Mouse (Mus musculus): ENCODE measurements around the gene Slc8a1. TPM values are rescaled to one million over a fixed set of nuclear protein-coding genes. Genes with fewer than 3 reads are reported as not detected.

Gene Slc8a1
- polyA plus RNA-seq, 1 experiment from 2014 or later = 4.0 TPM

- Histone ChIP-seq H3K9ac (replicated peaks; ENCODE audit: low read depth) (no peak overlapping the region), H3K4me1 (ENCODE audit: insufficient read depth, low read depth, low read length) (no peaks in the 10 kb centered on the region), H3K27me3 (replicated peaks; ENCODE audit: insufficient read depth, low read length) (no peaks in the 10 kb centered on the region), H3K4me3 (ENCODE audit: low read depth, low read length) (no peak overlapping the region), H3K9me3 (ENCODE audit: low read length) (no peaks in the 10 kb centered on the region), H3K27ac (ENCODE audit: low read length) (no peak overlapping the region), H3K36me3 (ENCODE audit: insufficient read depth, low read length) (no peaks in the 10 kb centered on the region), H3K4me2 (replicated peaks; ENCODE audit: low read depth, low read length) (no peak overlapping the region)
- WGBS = 97% methylated on average over 4 of the region's 4 CpGs
- TF ChIP-seq CTCF (IDR thresholded peaks at IDR 0.05) (no peak), EP300 (IDR thresholded peaks at IDR 0.05) (no peak)
- DNase-seq (ENCODE audit: low spot score) (no peak), ATAC-seq (no peak)
These were observed 354.7 kb downstream of the Slc8a1 start for GRCm38 (mm10) chr17:81383461-81383860.

GRCm38 (mm10) chr17:81378436-81378835 lies 359.7 kb downstream of the Slc8a1 start:
- no peaks in the 10 kb centered on the region for H3K4me1 ChIP-seq (ENCODE audit: insufficient read depth, low read depth, low read length)
- ATAC-seq (peak; percentile 41), DNase-seq (ENCODE audit: low spot score) (peak; percentile 82)
- no peak overlapping the region for H3K9ac ChIP-seq (replicated peaks; ENCODE audit: low read depth)
- H3K27me3 ChIP-seq (replicated peaks; ENCODE audit: insufficient read depth, low read length) = no peaks in the 10 kb centered on the region
- H3K36me3 ChIP-seq (ENCODE audit: insufficient read depth, low read length) = no peaks in the 10 kb centered on the region
- H3K4me2 ChIP-seq (replicated peaks; ENCODE audit: low read depth, low read length) = no peak overlapping the region
- WGBS = 61% methylated on average over 7 of the region's 7 CpGs
- TF ChIP-seq EP300 (IDR thresholded peaks at IDR 0.05) = peak; percentile 46
- TF ChIP-seq CTCF (IDR thresholded peaks at IDR 0.05) = no peak
- no peak overlapping the region for H3K4me3 ChIP-seq (ENCODE audit: low read depth, low read length)
- peak overlapping the region; percentile 58; the same call in 1 of the 2 replicates for H3K27ac ChIP-seq (ENCODE audit: low read length)
- H3K9me3 ChIP-seq (ENCODE audit: low read length) = no peaks in the 10 kb centered on the region

- Histone ChIP-seq H3K27me3 (replicated peaks; ENCODE audit: insufficient read depth, low read length) (no peaks in the 10 kb centered on the region), H3K9ac (replicated peaks; ENCODE audit: low read depth) (no peak overlapping the region), H3K4me3 (ENCODE audit: low read depth, low read length) (no peak overlapping the region), H3K9me3 (ENCODE audit: low read length) (no peaks in the 10 kb centered on the region), H3K4me2 (replicated peaks; ENCODE audit: low read depth, low read length) (no peak overlapping the region), H3K4me1 (ENCODE audit: insufficient read depth, low read depth, low read length) (no peaks in the 10 kb centered on the region), H3K27ac (ENCODE audit: low read length) (peak overlapping the region; percentile 58), H3K36me3 (ENCODE audit: insufficient read depth, low read length) (no peaks in the 10 kb centered on the region)
- WGBS = 59% methylated on average over 5 of the region's 5 CpGs
- DNase-seq (ENCODE audit: low spot score) = no peak
- no peak for ATAC-seq
- TF ChIP-seq EP300 (IDR thresholded peaks at IDR 0.05) (no peak), CTCF (IDR thresholded peaks at IDR 0.05) (no peak)
These were observed 360.3 kb downstream of the Slc8a1 start for GRCm38 (mm10) chr17:81377757-81378299.

- no peak overlapping the region for H3K9ac ChIP-seq (replicated peaks; ENCODE audit: low read depth)
- no peak overlapping the region for H3K27ac ChIP-seq (ENCODE audit: low read length)
- no peak for TF ChIP-seq CTCF (IDR thresholded peaks at IDR 0.05)
- TF ChIP-seq EP300 (IDR thresholded peaks at IDR 0.05) = no peak
- DNase-seq (ENCODE audit: low spot score) = no peak
- H3K9me3 ChIP-seq (ENCODE audit: low read length) = no peaks in the 10 kb centered on the region
- H3K4me2 ChIP-seq (replicated peaks; ENCODE audit: low read depth, low read length) = no peak overlapping the region
- H3K4me3 ChIP-seq (ENCODE audit: low read depth, low read length) = no peak overlapping the region
- no peak for ATAC-seq
- 100% methylated on average over 1 of the region's 1 CpGs for WGBS
- H3K36me3 ChIP-seq (ENCODE audit: insufficient read depth, low read length) = no peaks in the 10 kb centered on the region
- H3K4me1 ChIP-seq (ENCODE audit: insufficient read depth, low read depth, low read length) = no peaks in the 10 kb centered on the region
- H3K27me3 ChIP-seq (replicated peaks; ENCODE audit: insufficient read depth, low read length) = no peaks in the 10 kb centered on the region
These were observed 361.0 kb downstream of the Slc8a1 start for GRCm38 (mm10) chr17:81377195-81377594.

- no peaks in the 10 kb centered on the region for H3K9me3 ChIP-seq (ENCODE audit: low read length)
- WGBS = 83% methylated on average over 6 of the region's 6 CpGs
- DNase-seq (ENCODE audit: low spot score) (no peak), ATAC-seq (no peak)
- no peak overlapping the region for H3K4me3 ChIP-seq (ENCODE audit: low read depth, low read length)
- H3K36me3 ChIP-seq (ENCODE audit: insufficient read depth, low read length) = no peaks in the 10 kb centered on the region
- H3K4me1 ChIP-seq (ENCODE audit: insufficient read depth, low read depth, low read length) = no peaks in the 10 kb centered on the region
- no peak overlapping the region for H3K9ac ChIP-seq (replicated peaks; ENCODE audit: low read depth)
- no peaks in the 10 kb centered on the region for H3K27me3 ChIP-seq (replicated peaks; ENCODE audit: insufficient read depth, low read length)
- H3K27ac ChIP-seq (ENCODE audit: low read length) = no peak overlapping the region
- no peak overlapping the region for H3K4me2 ChIP-seq (replicated peaks; ENCODE audit: low read depth, low read length)
- TF ChIP-seq CTCF (IDR thresholded peaks at IDR 0.05) = no peak
- no peak for TF ChIP-seq EP300 (IDR thresholded peaks at IDR 0.05)
These were observed 362.3 kb downstream of the Slc8a1 start for GRCm38 (mm10) chr17:81375901-81376300.

- ATAC-seq (peak; percentile 26; the same call in 1 of the 2 replicates), DNase-seq (ENCODE audit: low spot score) (peak; percentile 57)
- H3K9ac ChIP-seq (replicated peaks; ENCODE audit: low read depth) = no peak overlapping the region
- H3K27ac ChIP-seq (ENCODE audit: low read length) = no peak overlapping the region
- H3K4me1 ChIP-seq (ENCODE audit: insufficient read depth, low read depth, low read length) = no peaks in the 10 kb centered on the region
- no peaks in the 10 kb centered on the region for H3K9me3 ChIP-seq (ENCODE audit: low read length)
- H3K36me3 ChIP-seq (ENCODE audit: insufficient read depth, low read length) = no peaks in the 10 kb centered on the region
- H3K27me3 ChIP-seq (replicated peaks; ENCODE audit: insufficient read depth, low read length) = no peaks in the 10 kb centered on the region
- H3K4me2 ChIP-seq (replicated peaks; ENCODE audit: low read depth, low read length) = no peak overlapping the region
- H3K4me3 ChIP-seq (ENCODE audit: low read depth, low read length) = no peak overlapping the region
- 49% methylated on average over 2 of the region's 2 CpGs for WGBS
- TF ChIP-seq EP300 (IDR thresholded peaks at IDR 0.05) = no peak; the same call in 1 of the 2 replicates
- TF ChIP-seq CTCF (IDR thresholded peaks at IDR 0.05) = no peak
These were observed 369.1 kb downstream of the Slc8a1 start for GRCm38 (mm10) chr17:81369036-81369435.

- Histone ChIP-seq H3K27ac (ENCODE audit: low read length) (no peak overlapping the region), H3K36me3 (ENCODE audit: insufficient read depth, low read length) (no peaks in the 10 kb centered on the region), H3K9me3 (ENCODE audit: low read length) (no peaks in the 10 kb centered on the region), H3K4me1 (ENCODE audit: insufficient read depth, low read depth, low read length) (no peaks in the 10 kb centered on the region), H3K4me2 (replicated peaks; ENCODE audit: low read depth, low read length) (no peak overlapping the region), H3K9ac (replicated peaks; ENCODE audit: low read depth) (no peak overlapping the region), H3K27me3 (replicated peaks; ENCODE audit: insufficient read depth, low read length) (no peaks in the 10 kb centered on the region), H3K4me3 (ENCODE audit: low read depth, low read length) (no peak overlapping the region)
- DNase-seq (ENCODE audit: low spot score) (peak; percentile 68), ATAC-seq (peak; percentile 56)
- 44% methylated on average over 2 of the region's 2 CpGs for WGBS
- no peak for TF ChIP-seq EP300 (IDR thresholded peaks at IDR 0.05)
These were observed 369.7 kb downstream of the Slc8a1 start for GRCm38 (mm10) chr17:81368503-81368902.

All from lung, postnatal 0 days (tissue).